Mouse (Mus musculus): ENCODE measurements at regions not wholly inside any gene's neighbourhood (a gene's known extent, or its start where the extent isn't known, plus 50 kb on each side); places are given as distances from the start of the nearest gene placed in this dataset.

DNA sequence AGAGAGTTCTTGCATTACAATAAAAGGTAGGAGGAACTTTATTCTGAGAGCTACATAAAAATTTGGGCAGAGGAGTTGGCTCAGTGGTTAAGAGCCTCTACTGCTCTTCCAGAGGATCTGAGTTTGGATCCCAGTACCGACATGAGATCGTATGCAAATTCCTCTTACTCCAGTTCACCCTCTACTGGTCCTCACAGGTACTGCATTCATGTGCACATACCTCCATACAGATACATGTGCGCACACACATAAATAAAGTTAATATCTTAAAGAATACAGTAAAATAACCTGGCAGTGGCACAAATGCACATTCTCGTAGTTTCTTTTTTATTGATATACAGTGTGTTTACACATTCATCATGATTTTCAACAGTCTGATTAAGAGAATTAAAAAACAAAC lies 232.4 kb downstream of the Vps13c start:
- DNase-seq (ENCODE audit: low read depth, low spot score): no peak

DNA sequence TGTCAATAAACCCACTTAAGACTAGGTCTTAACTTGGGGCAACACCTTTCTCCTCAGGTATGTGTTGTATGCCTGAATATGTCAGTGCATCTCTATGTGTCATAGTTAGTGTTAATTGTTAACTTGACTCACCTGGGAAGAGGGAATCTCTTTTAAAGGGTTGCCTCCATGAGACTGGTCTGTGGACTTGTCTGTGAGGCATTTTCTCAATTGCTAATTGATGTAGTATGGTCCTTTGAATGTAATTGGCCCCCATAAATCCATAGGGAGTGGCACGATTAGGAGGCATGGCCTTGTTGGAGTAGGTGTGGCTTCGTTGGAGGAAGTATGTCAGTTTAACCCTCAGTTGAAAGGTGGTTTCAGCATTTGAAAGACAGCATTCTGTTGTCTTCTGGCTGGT lies 237.1 kb downstream of the Vps13c start:
- no peak for DNase-seq (ENCODE audit: low read depth, low spot score)

GRCm38 (mm10) chr9:68083341-68083740 lies 243.1 kb downstream of the Vps13c start:
- DNase-seq (ENCODE audit: low read depth, low spot score): no peak

DNA sequence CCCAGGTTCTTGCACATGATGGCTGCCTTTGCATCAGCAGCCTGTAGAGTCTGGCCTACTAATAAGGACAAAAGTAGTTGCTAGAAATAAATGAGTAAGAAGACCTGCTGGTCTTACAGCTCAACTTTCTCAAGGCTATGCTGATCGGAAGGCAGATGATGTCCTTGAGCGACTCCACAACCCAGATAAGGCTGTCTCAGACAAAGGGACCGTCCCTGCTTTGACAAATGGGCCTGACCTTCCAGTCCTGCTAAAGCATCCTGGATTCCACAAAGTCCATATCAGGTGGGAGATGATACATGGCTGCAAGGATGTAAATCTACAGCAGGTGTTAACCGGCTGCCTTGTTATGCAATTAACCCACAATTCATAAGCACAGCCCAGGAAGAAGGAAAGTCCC lies 244.8 kb downstream of the Vps13c start:
- DNase-seq (ENCODE audit: low read depth, low spot score): no peak

DNA sequence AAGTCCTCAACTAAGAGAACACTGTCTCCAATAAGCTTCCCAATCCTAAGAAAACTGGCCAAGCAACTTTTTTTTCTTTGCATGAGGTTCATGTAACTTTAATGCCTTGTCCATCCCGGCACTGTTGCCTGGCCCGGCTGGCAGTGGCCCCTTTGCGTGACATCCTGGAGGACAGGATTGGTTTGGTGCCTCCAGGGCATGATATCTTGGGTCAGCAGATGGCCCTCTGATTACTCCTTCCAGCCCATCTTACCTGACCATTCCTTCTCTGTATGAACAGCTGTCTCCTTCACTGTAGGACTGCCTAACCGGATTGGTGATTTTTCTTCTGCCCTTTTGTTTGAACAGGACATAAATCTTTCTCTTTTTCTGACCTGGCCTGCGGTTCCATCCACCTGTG lies 254.4 kb downstream of the Vps13c start:
- no peak for DNase-seq (ENCODE audit: low read depth, low spot score)

DNA sequence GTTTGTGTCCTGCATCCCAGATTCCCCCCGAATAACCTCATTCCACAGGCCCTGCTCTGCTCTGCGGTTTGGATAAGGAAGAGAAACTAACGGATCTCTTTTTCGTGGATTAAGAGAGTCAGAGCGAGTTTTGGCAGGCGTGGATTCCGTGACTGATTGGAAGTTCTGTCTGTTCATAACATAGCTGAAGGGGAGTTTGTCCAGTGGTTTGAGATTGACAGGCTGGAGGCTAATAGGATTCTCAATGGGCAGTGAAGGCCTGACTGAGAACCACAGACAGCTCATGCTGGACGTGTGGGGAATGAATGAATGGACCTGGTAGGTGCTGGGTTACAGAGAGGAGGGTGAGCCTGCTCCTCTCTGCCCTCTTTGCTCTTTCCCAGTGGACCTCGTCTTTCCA lies 269.6 kb downstream of the Vps13c start:
- DNase-seq (ENCODE audit: low read depth, low spot score): no peak

- no peak for DNase-seq (ENCODE audit: low read depth, low spot score)
These were observed 275.0 kb downstream of the Vps13c start for GRCm38 (mm10) chr9:68115151-68115690.

DNA sequence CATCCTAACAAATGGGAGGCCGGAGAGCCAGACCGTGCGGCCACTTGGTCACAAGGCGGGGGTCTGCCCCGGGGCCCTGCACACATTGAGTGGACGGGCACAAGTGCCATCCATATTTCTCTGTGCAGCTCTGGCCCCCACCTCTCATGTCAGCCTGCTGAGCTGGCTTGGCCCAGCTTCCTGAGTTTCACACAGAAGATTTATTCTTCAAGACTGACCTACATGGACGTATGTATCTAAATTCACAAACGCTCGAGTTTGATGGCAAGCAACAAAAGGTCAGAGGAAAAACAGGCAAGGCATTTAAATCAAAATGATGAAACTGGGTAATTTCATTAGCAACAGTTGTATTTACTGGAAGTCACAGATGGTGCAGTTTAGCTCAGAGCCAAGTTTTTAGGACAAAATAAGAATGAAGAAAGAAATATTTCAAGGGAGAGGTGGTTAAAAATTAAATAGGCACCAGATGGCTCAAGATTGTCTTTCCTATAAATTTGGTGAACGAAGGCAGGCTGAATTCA lies 276.1 kb downstream of the Vps13c start:
- no peak for DNase-seq (ENCODE audit: low read depth, low spot score)

- no peak for DNase-seq (ENCODE audit: low read depth, low spot score)
These were observed 278.1 kb downstream of the Vps13c start for GRCm38 (mm10) chr9:68118266-68118665.

DNA sequence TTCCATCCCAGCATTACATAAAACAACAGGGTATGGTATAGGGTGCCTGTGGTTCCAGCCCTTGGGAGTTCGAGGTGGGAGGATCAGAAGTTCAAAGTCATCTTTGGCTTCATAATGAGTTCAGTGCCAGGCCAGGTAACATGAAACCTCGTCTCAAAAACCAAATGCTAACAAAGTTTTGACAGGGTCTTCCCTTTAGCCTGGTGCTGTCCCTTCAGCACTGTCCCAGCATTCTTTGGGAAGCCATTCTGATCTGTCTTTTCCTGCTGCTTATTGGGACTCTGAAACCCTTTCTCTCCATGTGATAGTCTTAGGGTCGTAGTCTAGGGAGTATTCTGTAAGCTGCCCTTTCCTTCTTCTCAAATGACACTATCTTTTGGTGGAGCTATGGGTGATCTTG lies 282.1 kb downstream of the Vps13c start:
- no peak for DNase-seq (ENCODE audit: low read depth, low spot score)

- DNase-seq (ENCODE audit: low read depth, low spot score): no peak
These were observed 291.1 kb downstream of the Vps13c start for GRCm38 (mm10) chr9:68131263-68131662.

- DNase-seq (ENCODE audit: low read depth, low spot score): peak; percentile 3
These were observed 295.4 kb downstream of the Vps13c start for GRCm38 (mm10) chr9:68135446-68136050.

GRCm38 (mm10) chr9:68162813-68163570 lies 322.8 kb downstream of the Vps13c start:
- no peak for DNase-seq (ENCODE audit: low read depth, low spot score)

DNA sequence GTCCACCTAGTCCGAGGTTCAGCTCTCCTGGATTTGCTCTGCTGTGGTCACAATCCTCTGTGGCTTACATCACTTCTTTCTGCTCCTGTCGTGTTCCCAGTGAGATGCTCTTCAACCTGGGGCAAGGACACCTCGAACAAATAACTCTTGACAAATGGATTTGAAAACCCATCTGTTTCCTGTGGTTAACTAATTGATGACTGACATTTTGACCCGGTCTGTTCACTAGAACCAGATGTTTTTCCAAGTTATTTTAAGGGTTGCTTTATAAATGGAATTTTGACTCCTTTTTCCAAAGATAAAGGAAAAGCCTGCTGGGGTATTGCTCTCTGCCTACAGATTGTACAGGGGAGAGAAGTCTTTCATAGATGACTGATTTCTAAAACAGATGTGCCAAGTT lies 326.4 kb downstream of the Vps13c start:
- DNase-seq (ENCODE audit: low read depth, low spot score): no peak

GRCm38 (mm10) chr9:68188921-68189320 lies 348.7 kb downstream of the Vps13c start:
- no peak for DNase-seq (ENCODE audit: low read depth, low spot score)

- no peak for DNase-seq (ENCODE audit: low read depth, low spot score)
These were observed 359.6 kb downstream of the Vps13c start for GRCm38 (mm10) chr9:68199831-68200230.

DNA sequence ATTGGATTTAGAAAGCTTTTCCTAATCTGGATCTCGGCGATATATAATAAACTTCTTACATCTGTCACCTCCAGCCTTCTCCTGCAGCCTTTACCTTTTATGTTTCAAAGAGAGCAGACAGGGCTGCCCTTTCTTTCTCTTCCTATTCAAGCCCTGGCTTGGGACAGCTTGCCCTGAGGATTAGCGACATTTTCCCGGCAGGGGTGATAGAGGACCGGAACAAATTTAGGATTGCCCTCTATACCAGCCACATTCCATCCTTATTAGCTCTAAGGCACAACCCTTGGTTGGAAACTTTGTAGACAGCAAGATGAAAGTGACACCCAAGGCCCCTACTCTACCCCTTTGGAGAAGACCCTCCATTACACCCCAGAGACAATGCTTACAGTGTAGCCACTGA lies 360.8 kb downstream of the Vps13c start:
- DNase-seq (ENCODE audit: low read depth, low spot score): no peak

- DNase-seq (ENCODE audit: low read depth, low spot score): no peak
These were observed 385.5 kb downstream of the Vps13c start for GRCm38 (mm10) chr9:68225694-68226093.

DNA sequence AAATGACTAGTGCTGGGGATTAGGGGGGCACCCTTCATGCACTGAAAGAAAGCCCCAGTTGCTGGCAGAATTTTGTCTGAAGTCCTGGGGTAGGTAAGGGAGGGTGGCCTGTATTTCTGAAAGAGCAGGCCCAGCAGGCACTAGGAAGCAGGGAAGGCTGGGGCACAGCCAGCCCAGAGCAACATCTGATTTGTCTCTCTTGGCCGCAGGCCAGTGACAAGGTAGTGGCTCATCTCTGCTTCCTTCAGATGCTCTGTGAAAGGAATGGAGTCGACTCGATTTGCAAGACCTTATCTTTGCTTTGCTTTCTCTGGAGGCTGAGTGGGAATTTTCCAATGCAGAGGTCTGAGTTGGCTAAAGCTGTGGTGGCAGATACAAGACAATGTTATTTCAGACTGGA lies 390.9 kb downstream of the Vps13c start:
- no peak for DNase-seq (ENCODE audit: low read depth, low spot score)

GRCm38 (mm10) chr9:68234979-68235649 lies 394.9 kb downstream of the Vps13c start:
- DNase-seq (ENCODE audit: low read depth, low spot score): no peak

DNA sequence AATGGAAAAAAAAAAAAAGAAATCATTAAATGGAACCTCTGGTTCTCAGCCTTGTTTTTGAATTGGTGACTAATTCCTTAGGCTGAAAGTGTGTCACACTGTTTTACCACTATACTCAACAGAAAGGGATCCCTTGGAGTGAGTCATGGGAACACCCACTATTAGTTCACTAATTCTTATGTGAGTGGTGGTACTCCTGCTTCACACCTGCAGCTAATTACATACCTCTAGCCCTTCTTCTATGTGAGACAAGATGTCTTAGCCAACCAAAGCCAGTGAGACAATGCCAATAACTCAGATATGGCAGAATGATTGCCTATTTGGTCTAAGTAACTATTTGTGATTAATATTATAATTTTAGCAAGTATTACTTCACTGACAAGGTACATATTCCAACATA lies 398.9 kb downstream of the Vps13c start:
- no peak for DNase-seq (ENCODE audit: low read depth, low spot score)

GRCm38 (mm10) chr9:68239551-68239950 lies 399.4 kb downstream of the Vps13c start:
- no peak for DNase-seq (ENCODE audit: low read depth, low spot score)
